Mouse (Mus musculus) right cerebral cortex, postnatal 36 days (tissue): Measurements from ENCODE around the gene Pcx.

ENCODE experiments used
- DNase-seq, 2 experiments: peaks; one replicate each; pipeline ENCODE4 v3.0.0; 2022; ENCODE audit warnings: low spot score in 2 of 2, mixed read lengths in 1 of 2

Gene Pcx

GRCm38 (mm10) chr19:4548305-4548883 lies 38.1 kb downstream of the Pcx start:
- DNase-seq, result no peak

DNA sequence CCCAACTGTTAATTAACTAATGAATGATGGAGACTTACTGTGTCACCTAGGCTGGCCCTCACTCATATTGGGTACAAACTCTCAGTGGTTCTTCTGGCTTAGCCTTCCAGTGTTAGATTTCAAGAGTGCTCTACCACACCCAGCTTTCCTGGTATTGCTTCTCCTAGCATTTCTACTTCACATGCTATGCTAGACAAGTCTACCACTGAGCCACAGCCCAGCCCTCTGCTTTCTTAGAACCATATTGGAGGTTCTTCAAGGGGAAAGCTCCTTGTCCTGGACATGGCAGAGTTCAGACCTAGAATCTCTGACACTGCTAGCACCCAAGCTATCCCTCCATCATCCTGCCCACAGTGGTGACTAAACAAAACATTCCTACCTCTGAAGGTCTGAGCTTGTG lies 44.0 kb downstream of the Pcx start:
- no peak for DNase-seq

DNA sequence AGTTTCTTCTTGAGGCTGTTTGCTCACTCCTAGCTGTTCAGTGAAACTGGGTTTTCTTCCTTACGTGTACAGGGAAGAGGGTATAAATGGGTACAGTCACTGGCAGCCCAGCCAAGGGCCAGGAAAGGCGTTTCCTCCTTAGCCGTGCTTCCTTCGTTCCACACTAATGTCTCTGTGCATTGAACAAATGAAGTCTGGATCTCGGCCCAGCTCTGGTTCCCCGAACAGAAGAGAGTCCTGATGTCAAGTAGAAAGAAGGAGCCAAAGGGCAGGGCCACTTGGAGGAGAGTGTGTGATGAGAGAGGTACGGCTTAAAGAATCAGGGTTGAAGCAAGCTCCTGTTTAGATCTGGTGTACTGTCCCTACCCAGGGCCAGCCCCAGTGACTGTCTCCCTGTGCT lies 44.8 kb downstream of the Pcx start:
- no peak for DNase-seq

DNA sequence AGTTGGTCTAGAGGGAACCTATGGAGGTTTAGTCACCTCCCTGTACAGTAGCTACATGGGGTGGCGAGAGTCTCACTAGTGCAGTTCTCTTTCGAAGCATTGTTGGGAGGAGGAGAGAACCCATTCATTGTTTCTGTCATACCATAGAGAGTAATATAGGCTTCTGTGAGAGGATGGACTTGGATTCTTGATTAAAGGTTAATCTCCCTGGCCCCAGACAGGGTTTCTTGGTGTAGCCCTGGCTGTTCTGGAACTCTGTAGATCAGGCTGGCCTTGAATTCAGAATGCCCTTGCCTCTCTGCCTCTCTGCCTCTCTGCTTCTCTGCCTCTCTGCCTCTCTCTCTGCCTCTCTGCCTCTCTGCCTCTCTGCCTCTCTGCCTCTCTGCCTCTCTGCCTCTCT lies 46.5 kb downstream of the Pcx start:
- DNase-seq, result no peak

DNA sequence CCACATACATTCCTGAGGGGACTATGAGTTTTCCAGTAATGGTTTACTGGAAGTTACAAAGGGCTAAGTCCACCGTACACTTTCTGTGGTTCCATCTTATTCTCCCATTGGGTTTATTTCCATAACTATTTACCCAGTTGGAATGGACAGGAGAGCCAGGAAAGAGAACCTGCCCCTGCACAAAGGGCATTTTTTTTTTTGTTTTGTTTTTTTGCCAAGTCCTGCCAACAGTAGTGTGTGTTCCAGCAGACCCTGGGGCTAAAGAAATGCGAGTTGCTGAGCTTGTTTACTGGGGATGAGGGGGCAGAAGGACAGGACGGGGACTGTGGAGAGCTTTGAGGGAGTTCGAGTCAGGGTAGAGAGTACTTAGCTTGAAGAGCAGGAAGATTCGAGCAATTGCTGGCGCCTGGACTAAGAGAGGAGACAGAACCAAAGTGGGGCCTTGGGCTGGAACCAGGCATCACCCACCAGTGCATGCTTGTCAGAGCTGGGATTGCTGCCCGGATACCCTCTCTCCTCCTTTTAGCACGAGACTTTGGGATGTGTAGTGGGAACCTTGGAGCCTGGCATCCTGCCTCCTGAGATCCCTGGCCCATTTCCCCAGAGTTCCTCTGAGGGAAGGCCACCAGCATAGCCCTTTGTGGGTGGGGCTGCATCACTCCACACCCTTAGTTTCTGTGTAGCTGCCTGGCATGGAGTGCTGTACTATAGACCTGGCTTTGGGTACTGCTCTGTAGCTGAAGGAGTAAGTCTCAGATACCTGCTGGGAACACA lies 47.7 kb downstream of the Pcx start:
- peak in 1 of 2 experiments; percentile 8 for DNase-seq

DNA sequence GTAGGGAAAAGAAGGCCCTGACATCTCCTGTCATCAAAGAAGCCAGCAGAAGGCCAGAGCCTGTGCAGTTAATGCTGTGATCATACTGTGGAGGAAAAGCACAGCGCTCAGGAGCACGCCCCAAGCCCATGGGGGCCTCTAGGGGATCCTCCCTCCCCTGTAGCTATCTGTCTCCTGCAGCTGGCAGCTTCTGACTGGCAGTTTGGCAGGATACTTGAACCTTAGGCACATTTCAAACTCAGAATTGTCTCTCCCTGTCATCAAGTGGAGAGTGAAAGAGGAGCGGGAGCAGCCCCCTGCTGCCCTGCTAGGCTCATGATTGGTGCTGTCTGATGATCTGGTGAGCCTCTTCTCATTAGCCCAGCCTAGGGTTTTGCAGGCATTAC lies 48.3 kb downstream of the Pcx start:
- no peak for DNase-seq

GRCm38 (mm10) chr19:4559011-4559410 lies 48.7 kb downstream of the Pcx start:
- DNase-seq, result no peak

DNA sequence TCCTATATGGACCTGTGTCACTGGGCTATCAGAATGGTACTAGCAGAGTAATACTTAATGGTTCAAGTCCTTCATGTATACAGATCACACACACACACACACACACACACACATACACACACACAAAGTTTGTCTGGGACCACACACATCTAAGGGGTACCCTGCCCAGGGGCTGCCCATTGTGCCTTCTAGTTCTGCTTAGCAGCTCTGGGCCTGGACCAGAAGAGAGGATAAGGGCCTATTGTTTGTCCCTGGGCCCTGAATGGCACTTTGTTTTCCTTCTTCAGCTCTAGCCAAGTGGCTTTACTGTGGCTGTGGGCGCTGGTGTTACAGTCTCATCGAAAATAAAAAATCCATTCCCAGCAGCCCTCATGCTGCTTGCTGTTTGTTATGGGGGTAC lies 49.3 kb downstream of the Pcx start:
- peak in 1 of 2 experiments; percentile 4 for DNase-seq

GRCm38 (mm10) chr19:4560205-4560604 lies 49.9 kb downstream of the Pcx start:
- DNase-seq, result no peak

- no peak for DNase-seq
These were observed 55.4 kb downstream of the Pcx start for GRCm38 (mm10) chr19:4565678-4566077.

DNA sequence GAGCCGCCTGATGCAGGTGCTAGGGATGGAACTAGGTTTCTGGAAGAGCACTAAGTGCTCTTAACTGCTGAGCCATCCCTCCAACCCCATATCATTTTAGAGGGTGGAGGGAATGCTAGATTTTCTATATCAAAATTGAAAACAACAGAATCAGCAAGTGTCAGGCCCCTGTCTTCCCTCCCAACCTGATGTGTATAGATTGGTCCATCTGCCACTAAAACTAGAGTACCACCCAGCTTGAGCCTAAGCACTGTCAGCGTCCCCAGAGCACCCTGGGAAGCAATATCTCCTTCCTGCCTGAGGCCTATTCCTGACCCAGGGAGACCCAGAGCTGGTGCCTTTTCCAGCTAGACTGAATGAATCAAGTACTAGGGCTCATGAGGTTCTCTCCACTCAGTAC lies 56.6 kb downstream of the Pcx start:
- DNase-seq, result no peak

- no peak for DNase-seq
These were observed 57.4 kb downstream of the Pcx start for GRCm38 (mm10) chr19:4567665-4568064.

GRCm38 (mm10) chr19:4568832-4569231 lies 58.6 kb downstream of the Pcx start:
- DNase-seq, result no peak

- no peak for DNase-seq
These were observed 59.3 kb downstream of the Pcx start for GRCm38 (mm10) chr19:4569356-4570236.

GRCm38 (mm10) chr19:4570237-4570613 lies 60.0 kb downstream of the Pcx start:
- no peak for DNase-seq

- DNase-seq, result no peak
These were observed 60.5 kb downstream of the Pcx start for GRCm38 (mm10) chr19:4570815-4571214.

- DNase-seq, result no peak
These were observed 61.4 kb downstream of the Pcx start for GRCm38 (mm10) chr19:4571658-4572057.

DNA sequence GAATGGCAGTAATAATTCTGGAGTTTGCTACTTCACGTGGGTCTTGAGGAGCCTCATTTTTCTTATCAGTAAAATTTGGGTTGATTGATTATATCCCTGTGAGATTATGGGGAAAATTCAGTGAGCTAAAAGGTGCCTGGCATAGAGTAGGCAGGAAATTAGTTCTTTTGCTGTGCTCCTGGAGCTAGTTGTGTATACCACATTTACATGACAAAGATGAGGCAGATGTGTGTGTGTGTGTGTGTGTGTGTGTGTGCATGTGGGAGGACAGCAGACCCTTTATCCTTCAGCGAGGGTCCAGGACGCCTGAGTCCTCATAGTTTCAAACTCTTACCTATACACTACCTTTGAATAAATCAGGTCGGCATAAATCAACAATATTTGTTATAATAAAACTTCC lies 61.8 kb downstream of the Pcx start:
- DNase-seq, result no peak

GRCm38 (mm10) chr19:4572467-4572866 lies 62.2 kb downstream of the Pcx start:
- no peak for DNase-seq

- no peak for DNase-seq
These were observed 63.0 kb downstream of the Pcx start for GRCm38 (mm10) chr19:4573241-4573640.

- no peak for DNase-seq
These were observed 68.5 kb downstream of the Pcx start for GRCm38 (mm10) chr19:4578799-4579198.

DNA sequence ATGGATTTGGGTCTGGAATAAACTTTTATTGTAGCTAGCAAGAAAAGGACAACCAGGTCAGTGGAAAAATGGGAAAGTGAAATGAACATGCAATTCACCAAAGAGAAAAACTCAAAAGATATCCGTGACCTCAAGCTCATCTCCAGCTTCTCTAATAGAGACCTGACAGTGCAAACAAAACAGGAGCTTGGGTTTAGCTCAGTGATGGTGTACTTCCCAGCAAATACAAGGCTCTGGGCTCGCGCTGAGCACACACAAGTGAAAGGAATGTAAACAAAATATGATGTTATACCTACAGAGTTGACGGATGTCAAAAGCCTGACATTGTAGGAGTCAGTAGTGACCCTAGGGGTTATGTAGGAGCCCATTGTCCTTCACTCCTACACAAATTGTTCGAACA lies 69.0 kb downstream of the Pcx start:
- DNase-seq, result no peak

DNA sequence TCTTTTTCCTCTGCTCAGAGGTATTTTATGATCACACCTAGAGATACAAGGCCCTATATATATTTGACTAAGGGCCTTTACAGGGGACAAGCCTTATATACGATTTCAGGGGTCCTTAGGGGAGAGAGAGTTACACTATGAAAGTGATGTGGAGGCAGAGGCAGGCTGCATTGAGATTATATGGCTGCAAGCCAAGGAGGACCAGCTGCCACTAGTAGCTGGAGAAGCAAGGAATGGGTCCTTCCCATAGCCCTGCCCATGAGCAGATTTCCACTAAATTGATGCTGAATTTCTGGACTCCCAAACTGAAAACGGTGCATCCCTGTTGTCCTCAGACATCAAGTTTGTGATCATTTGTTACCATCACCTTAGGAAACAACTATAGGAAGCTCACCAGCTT lies 73.6 kb downstream of the Pcx start:
- DNase-seq, result no peak
